Mouse (Mus musculus): ENCODE measurements around the gene Fam117a. TPM values are rescaled to one million over a fixed set of nuclear protein-coding genes. Genes with fewer than 3 reads are reported as not detected.
A peak's percentile ranks its signal among the peaks of the same experiment; 100 is the strongest.

The Fam117a gene
- total and polyA plus RNA-seq, 2 experiments = 1.8 to 7.4 TPM

DNA sequence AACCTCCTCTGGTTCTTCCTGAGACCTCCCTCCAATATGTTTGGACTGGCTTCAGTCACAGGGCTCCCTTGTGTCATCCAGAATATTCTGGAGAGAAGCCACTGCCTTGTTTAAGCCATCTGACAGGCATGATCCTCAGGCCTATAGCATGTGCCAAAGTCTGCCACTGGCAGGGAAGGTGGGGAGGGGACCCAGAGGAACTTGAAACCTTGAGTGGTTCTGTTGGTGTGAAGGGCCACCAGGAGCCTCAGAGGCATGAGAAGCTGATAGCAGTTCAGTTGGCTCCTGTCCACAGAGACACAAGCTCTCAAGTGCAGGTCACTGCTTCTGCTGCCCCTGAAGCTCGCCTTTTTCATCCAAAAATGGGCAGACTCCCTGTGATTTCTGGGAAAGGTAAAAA, 59.7 kb downstream of the Fam117a start:
- no peak for TF ChIP-seq POLR2A (IDR thresholded peaks at IDR 0.05; ENCODE audit: extremely low read depth, insufficient read depth, low read length)
- 75% methylated on average over 1 of the region's 1 CpGs for WGBS
- Histone ChIP-seq H3K27me3 (ENCODE audit: control insufficient read depth, insufficient read depth, low read length) (no peaks in the 10 kb centered on the region), H3K36me3 (ENCODE audit: control insufficient read depth, insufficient read depth, low read length) (no peaks in the 10 kb centered on the region; the same call in 1 of the 2 replicates), H3K79me2 (ENCODE audit: control insufficient read depth, insufficient read depth, low read length) (no peaks in the 10 kb centered on the region), H3K27ac (replicated peaks; ENCODE audit: insufficient read depth, low read depth, low read length) (no peak overlapping the region), H3K4me1 (ENCODE audit: control insufficient read depth, insufficient read depth, low read length) (peaks cover 5% of the 10 kb centered on the region), H3K4me3 (ENCODE audit: insufficient read depth, low read depth, low read length) (no peak overlapping the region), H3K9ac (ENCODE audit: low read depth, low read length) (no peak overlapping the region)
- DNase-seq (ENCODE audit: extremely low read depth, low read depth, low spot score) = no peak

DNA sequence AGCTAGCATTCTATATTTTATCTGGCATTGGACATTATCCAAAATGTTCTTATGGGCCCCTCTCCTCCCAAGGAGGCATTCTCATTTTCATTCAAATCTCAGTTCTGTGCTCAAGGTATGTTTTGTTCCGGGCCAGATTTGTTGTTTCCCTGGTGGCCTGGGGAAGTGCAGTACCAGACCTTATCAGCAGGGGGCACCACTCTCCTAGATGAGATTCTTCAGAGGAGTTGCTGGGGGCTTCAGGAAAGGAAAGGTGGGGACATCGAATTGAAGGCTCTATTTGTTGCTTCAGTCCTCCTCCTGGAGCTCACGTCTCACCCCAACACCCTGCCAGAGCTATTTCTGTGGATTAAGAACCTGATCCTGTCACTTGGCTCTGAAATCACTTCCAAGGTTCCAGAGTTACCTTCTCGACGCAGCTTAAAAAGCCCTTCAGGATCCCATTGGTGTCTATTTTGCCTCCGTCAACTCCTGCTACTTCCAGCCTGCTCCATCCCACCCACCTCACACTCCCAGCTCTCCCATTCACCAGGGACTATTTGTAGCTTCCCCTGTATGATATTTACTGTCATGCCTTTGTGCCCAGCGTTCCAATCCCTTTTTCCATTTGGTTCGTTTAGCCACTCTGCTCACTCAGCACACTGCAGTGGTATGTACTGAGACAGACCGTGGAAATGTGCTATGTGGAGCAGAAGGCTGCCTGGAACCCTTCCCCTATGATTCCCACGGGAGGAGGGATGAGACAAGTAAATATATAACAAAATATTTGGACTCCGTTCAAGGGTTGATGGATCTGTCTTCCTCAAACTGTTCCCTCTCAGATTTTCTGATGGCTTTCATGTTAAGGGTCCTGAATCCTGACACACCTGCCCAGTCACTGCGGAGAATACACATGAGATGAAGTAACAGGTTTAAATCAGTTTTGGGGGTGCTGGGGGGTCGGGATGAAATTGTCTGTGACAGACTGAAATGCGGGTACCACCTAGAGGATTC, 61.3 kb downstream of the Fam117a start:
- peak; percentile 74 for TF ChIP-seq CTCF (IDR thresholded peaks at IDR 0.05; ENCODE audit: low read depth, low read length)
- no peak for TF ChIP-seq POLR2A (IDR thresholded peaks at IDR 0.05; ENCODE audit: extremely low read depth, insufficient read depth, low read length)
- peaks cover 5% of the 10 kb centered on the region for H3K4me1 ChIP-seq (ENCODE audit: control insufficient read depth, insufficient read depth, low read length)
- DNase-seq (ENCODE audit: extremely low read depth, low read depth, low spot score) = peak; percentile 44
- H3K27ac ChIP-seq (replicated peaks; ENCODE audit: insufficient read depth, low read depth, low read length) = no peak overlapping the region
- no peak overlapping the region for H3K4me3 ChIP-seq (ENCODE audit: insufficient read depth, low read depth, low read length)
- 0 out of 2 replicates have a peak overlapping the region, but pooled peaks have one; percentile 10 for H3K9ac ChIP-seq (ENCODE audit: low read depth, low read length)
- no peaks in the 10 kb centered on the region for H3K79me2 ChIP-seq (ENCODE audit: control insufficient read depth, insufficient read depth, low read length)
- H3K36me3 ChIP-seq (ENCODE audit: control insufficient read depth, insufficient read depth, low read length) = no peaks in the 10 kb centered on the region
- H3K27me3 ChIP-seq (ENCODE audit: control insufficient read depth, insufficient read depth, low read length) = no peaks in the 10 kb centered on the region
- 40% methylated on average over 14 of the region's 14 CpGs for WGBS

DNA sequence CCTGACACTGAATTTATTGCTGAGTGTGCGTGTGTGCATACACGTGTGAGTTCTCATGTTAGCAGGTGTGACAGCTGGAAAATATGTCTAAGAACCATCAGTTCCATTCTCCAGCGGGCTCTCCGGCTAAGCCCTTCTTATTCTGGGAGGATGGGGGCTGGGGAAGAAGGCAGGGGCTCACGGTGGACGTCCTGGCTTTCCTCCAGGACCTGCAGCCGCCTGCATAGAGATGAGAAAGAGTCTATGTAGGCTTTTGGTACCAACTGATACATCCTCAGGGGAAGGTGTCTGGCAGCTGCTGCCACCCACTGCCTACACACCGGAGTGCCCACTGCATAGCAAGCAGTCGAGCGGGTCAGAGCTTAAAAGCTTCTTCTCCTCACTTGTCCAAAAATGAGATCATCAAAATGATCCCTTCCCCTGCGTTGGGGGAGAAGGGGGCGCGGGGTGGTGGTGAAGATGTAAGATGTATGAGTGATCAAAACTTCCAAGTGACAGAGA, 62.8 kb downstream of the Fam117a start:
- Histone ChIP-seq H3K27ac (replicated peaks; ENCODE audit: insufficient read depth, low read depth, low read length) (no peak overlapping the region), H3K4me3 (ENCODE audit: insufficient read depth, low read depth, low read length) (no peak overlapping the region), H3K36me3 (ENCODE audit: control insufficient read depth, insufficient read depth, low read length) (no peaks in the 10 kb centered on the region), H3K79me2 (ENCODE audit: control insufficient read depth, insufficient read depth, low read length) (no peaks in the 10 kb centered on the region), H3K27me3 (ENCODE audit: control insufficient read depth, insufficient read depth, low read length) (no peaks in the 10 kb centered on the region), H3K4me1 (ENCODE audit: control insufficient read depth, insufficient read depth, low read length) (peaks cover 5% of the 10 kb centered on the region), H3K9ac (ENCODE audit: low read depth, low read length) (no peak overlapping the region)
- DNase-seq (ENCODE audit: extremely low read depth, low read depth, low spot score) = no peak
- TF ChIP-seq POLR2A (IDR thresholded peaks at IDR 0.05; ENCODE audit: extremely low read depth, insufficient read depth, low read length) = no peak
- TF ChIP-seq CTCF (IDR thresholded peaks at IDR 0.05; ENCODE audit: low read depth, low read length) = no peak
- WGBS = 83% methylated on average over 13 of the region's 13 CpGs

DNA sequence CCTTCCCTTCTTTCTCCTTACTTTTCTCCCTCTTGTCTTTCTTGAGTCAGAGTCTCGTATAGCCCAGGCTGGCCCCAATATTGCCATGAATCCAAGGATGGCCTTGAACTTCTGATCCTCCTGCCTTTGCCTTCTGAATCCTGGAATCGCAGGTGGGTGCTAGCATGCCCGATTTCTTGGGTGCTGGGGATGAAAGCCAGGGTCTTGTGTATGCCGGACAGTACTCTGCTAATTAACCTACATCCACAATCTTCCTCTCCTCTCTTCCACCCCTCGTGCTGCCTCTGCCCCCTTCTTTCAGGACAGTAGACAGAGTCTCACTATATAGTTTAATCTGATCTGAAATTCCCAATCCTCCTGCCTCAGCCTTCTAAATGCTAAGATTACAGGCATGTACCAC, 64.8 kb downstream of the Fam117a start:
- Histone ChIP-seq H3K9ac (ENCODE audit: low read depth, low read length) (no peak overlapping the region), H3K27me3 (ENCODE audit: control insufficient read depth, insufficient read depth, low read length) (no peaks in the 10 kb centered on the region), H3K4me1 (ENCODE audit: control insufficient read depth, insufficient read depth, low read length) (peaks cover 5% of the 10 kb centered on the region), H3K4me3 (ENCODE audit: insufficient read depth, low read depth, low read length) (no peak overlapping the region), H3K79me2 (ENCODE audit: control insufficient read depth, insufficient read depth, low read length) (no peaks in the 10 kb centered on the region), H3K27ac (replicated peaks; ENCODE audit: insufficient read depth, low read depth, low read length) (no peak overlapping the region), H3K36me3 (ENCODE audit: control insufficient read depth, insufficient read depth, low read length) (no peaks in the 10 kb centered on the region)
- TF ChIP-seq POLR2A (IDR thresholded peaks at IDR 0.05; ENCODE audit: extremely low read depth, insufficient read depth, low read length) (no peak), CTCF (IDR thresholded peaks at IDR 0.05; ENCODE audit: low read depth, low read length) (no peak)
- DNase-seq (ENCODE audit: extremely low read depth, low read depth, low spot score) = no peak
- WGBS = 87% methylated on average over 5 of the region's 5 CpGs

DNA sequence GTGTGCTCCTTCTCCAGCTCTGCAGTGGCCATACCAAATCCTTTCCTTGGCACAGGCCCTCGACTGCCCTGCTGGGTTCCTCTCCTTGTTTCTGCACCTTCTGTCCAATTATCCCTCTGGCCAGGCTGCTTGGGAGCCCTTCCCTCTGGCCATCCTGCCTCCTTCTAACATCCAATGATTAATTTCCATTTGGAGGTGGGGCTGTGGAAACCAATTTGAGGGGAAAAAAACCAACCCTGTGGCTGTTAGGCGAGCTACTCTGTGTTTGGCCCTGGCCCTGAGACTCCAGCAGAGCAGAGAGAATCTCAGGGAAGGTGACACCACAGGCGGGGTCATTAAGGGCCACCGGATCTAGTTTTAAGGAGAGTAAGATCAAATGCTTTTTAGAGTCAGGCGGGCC, 65.4 kb downstream of the Fam117a start:
- Histone ChIP-seq H3K4me1 (ENCODE audit: control insufficient read depth, insufficient read depth, low read length) (peaks cover 5% of the 10 kb centered on the region), H3K27ac (replicated peaks; ENCODE audit: insufficient read depth, low read depth, low read length) (no peak overlapping the region), H3K9ac (ENCODE audit: low read depth, low read length) (no peak overlapping the region), H3K27me3 (ENCODE audit: control insufficient read depth, insufficient read depth, low read length) (no peaks in the 10 kb centered on the region), H3K4me3 (ENCODE audit: insufficient read depth, low read depth, low read length) (no peak overlapping the region), H3K79me2 (ENCODE audit: control insufficient read depth, insufficient read depth, low read length) (no peaks in the 10 kb centered on the region), H3K36me3 (ENCODE audit: control insufficient read depth, insufficient read depth, low read length) (no peaks in the 10 kb centered on the region)
- WGBS = 63% methylated on average over 5 of the region's 5 CpGs
- TF ChIP-seq CTCF (IDR thresholded peaks at IDR 0.05; ENCODE audit: low read depth, low read length) (no peak), POLR2A (IDR thresholded peaks at IDR 0.05; ENCODE audit: extremely low read depth, insufficient read depth, low read length) (no peak)
- DNase-seq (ENCODE audit: extremely low read depth, low read depth, low spot score) = no peak

- no peak overlapping the region for H3K27ac ChIP-seq (replicated peaks; ENCODE audit: insufficient read depth, low read depth, low read length)
- H3K4me3 ChIP-seq (ENCODE audit: insufficient read depth, low read depth, low read length) = no peak overlapping the region
- no peak for DNase-seq (ENCODE audit: extremely low read depth, low read depth, low spot score)
- TF ChIP-seq POLR2A (IDR thresholded peaks at IDR 0.05; ENCODE audit: extremely low read depth, insufficient read depth, low read length) = no peak
- TF ChIP-seq CTCF (IDR thresholded peaks at IDR 0.05; ENCODE audit: low read depth, low read length) = no peak
- H3K4me1 ChIP-seq (ENCODE audit: control insufficient read depth, insufficient read depth, low read length) = peaks cover 5% of the 10 kb centered on the region
- H3K36me3 ChIP-seq (ENCODE audit: control insufficient read depth, insufficient read depth, low read length) = no peaks in the 10 kb centered on the region
- no peak overlapping the region for H3K9ac ChIP-seq (ENCODE audit: low read depth, low read length)
- H3K27me3 ChIP-seq (ENCODE audit: control insufficient read depth, insufficient read depth, low read length) = no peaks in the 10 kb centered on the region
- no peaks in the 10 kb centered on the region for H3K79me2 ChIP-seq (ENCODE audit: control insufficient read depth, insufficient read depth, low read length)
- WGBS = 73% methylated on average over 8 of the region's 8 CpGs
These were observed 65.9 kb downstream of the Fam117a start for GRCm38 (mm10) chr11:95402658-95403101.
